Mouse (Mus musculus) G1E (cell line): ENCODE results near the gene St6galnac6.

Experiments used
- CTCF ChIP-seq: IDR thresholded peaks from 2 replicates; pipeline ENCODE4 v1.5.1; 2012; ENCODE audit warnings: low read depth, low read length, inconsistent platforms, mixed read lengths
- GATA1 ChIP-seq: IDR thresholded peaks from 2 replicates; pipeline ENCODE4 v1.6.1; 2012; ENCODE audit warnings: borderline replicate concordance, low read length, inconsistent platforms, mixed read lengths
- POLR2AphosphoS5 ChIP-seq: IDR thresholded peaks from 2 replicates; pipeline ENCODE4 v1.6.1; 2012; ENCODE audit warnings: low read depth, low read length, inconsistent platforms; ENCODE audit not compliant: insufficient replicate concordance

DNA sequence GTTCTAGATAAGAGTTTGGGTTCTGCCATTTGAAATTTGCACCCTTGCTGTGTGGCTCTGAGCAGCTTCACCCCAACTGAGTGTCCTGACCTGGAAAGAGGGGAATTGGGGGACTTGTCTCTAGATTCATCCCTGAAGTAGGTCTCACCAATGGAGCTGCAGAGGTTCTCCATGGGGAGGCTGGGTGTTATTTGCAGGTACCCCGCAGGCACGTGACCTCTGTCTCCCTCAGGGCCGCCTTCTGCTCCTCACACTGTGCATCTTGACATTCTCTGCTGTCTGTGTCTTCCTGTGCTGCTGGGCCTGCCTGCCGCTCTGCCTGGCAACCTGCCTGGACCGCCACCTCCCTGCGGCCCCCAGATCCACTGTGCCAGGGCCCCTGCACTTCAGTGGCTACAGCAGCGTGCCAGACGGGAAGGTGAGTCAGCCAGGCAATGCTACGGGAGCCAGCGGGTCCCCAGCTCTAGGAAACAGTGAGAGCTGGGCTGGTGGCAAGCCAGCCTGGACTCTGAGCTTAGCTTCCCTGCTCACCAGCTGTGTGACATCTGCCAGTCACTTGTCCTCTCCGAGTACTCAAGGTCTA is 10.2 kb upstream of the St6galnac6 start:
- TF ChIP-seq GATA1 (no peak), CTCF (no peak), POLR2AphosphoS5 (no peak)
